Mouse (Mus musculus) embryo, embryonic 9.5 days (tissue): ENCODE data around the gene Galnt14.

Source experiments
- DNase-seq: peaks from one replicate; pipeline ENCODE4 v3.0.0-alpha.2; 2017; ENCODE audit errors: extremely low spot score

Galnt14 gene

DNA sequence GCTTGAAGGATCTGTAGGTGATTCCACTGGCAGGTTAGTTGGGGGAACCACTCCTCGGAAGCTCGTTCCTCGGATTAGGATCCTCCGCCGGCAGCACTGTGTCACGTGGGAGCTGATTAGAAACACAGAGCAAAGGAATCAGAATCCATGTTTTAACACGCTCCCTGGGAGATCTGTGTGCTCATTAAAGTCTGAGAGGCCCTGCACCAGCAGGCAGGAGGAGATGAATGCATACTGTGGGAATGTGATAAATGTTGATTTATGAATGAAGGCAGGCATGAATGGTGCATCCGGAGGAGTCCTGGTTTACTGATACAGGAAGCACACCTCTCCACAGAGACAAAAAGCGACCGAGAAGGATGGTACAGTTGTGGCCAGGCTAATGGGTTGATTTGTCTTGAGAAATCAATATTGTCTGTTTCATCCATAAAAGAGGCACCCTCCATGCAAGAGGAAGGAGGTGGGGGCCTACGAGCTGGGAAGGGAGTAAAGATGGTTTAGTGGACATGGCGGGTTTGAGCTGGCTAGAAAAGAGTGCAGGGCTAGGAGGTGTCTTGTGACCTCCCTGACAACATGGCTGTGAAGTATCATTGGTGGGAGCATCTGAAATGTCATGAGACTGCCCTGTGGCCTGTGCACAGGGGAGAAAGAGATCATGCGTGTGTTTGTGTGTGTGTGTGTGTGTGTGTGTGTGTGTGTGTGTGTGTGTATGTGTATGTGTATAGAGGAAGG is 202.3 kb downstream of the Galnt14 start:
- no peak for DNase-seq

DNA sequence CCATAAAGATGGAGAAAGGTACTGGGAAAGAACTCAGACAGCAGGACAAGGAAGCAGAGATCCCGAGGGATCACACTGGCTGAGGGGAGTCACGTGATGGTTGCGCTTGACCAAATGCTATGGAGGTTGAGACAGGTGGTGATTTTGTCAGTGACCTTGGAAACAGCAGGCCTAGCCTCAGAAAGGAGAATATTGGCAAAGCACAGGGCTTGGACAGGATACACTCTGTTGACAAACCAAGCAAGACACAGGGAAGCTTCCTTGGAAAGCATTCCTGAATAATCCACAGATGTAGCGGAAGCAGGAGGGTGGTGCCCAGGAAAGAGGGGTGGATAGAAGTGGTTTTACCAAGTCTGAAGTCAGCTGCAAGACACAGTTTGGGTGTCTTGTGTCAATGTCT is 206.1 kb downstream of the Galnt14 start:
- DNase-seq, result no peak

DNA sequence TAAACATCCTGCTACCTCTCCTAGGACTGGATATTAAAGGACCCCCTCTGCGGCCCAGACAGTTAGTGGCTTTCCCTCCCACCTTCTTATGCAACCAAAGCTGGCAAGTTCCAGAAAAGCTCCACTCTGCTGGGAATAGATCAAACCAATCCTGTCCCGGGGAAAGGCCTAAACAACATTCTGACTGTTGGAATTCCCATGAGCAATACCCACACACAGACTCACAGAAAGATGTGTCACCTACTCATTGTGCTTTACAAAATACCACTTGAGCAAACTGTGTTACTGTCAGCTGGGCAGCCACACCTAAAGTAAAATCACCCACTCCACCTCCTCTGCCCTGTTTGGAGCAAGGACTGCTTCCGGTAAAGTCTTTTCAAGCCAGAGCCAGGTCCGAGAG is 207.6 kb downstream of the Galnt14 start:
- no peak for DNase-seq

DNA sequence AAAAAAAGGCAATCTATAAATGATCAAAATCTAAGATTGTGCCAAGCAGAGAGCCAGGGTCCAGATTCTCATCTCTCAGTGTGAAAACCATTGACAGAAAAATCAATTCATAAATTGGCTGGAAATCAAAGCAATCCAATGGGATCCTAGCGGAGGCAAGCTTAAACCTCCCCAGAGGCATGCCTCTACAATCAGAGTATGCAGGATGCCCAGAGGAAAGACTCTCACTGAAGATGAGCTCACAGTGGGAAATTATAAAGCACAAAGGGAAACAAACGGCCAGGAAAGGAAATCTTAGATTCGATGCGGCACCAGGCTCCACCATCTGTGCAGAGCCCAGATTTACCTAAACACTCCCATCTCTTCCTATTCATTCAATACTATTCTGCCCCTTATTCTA is 220.7 kb downstream of the Galnt14 start:
- no peak for DNase-seq

DNA sequence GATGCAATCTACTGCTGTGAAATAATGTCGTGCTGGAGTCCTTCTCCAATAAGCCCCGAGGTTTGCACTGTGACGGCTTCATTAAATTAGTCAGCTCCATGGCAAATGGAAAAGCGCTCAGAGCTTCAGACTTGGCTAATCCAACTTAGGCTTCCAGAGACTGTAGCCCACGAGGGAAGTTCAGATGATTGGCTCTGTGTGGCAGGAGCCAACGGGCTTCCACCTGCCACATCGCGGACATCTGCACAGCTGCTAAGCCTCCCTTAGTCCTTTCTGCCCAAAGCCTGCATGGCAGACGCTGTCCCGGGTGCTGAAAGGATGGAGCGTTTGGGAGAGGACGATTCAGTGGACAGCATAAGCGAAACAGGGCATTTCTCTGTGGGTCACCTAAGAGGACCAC is 222.5 kb downstream of the Galnt14 start:
- peak; percentile 68 for DNase-seq

DNA sequence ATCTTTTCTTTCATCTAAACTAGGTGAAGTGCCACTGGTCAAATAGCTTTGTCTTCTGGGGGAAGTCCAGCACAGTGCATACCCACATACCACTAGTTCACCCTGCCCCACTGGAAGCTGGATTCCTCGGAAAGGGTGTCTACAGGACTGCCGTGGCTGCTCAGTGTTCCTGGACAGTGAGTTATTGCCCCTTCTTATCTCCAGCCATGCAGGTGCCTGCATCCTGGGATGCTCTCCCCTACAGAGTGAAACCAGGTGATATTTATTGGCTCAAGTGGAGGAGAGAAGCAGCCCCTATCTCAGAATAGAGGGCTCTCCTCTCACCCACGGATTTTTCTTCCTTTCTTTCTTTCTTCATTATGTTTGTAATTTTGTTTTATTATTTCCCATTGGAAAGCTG is 222.9 kb downstream of the Galnt14 start:
- no peak for DNase-seq

DNA sequence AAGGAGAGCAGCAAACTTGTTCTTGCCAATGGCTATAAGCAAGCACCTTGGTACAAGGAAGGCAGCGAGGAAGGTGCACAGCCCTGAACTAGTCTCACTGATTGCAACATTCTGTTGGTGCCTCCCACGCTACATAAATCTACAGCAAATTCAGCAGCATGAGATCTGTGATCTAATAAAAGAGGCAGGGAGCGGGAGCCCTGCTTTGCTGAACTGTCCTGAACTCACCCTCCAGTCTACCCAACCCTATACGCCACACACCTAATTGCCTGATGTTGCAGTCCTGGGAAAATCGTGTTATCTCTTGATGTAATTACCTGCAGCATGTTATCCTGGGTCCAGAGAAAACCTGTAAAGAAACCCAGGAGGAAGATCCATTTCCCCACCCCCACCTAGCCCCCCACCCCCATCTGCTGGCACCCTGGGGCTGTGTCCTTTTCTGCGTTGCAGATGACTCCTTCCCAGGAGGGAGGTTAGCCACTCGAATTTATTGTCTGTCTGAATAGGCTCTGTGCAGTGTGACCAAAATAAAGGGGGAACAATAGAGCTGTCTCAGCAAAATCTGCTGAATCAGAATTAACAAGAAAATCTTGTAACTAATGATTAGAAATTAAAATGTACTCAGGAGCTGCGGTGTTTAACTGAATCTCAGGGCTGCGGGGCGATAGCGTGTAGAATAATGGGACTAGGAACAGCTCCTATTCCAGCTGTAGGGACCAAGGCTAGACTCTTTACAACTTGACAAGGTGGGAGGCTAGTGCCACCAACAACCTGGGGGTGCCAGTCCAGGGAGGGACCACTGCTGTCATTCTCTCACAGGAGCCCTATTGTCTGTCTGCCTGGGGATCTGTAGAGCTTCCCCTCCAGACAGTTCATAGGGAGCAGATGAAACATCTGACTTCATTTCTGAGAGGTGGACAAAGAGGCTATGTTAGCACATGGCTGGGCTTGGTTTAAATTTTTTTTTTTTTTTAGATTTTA is 232.9 kb downstream of the Galnt14 start:
- DNase-seq, result no peak

DNA sequence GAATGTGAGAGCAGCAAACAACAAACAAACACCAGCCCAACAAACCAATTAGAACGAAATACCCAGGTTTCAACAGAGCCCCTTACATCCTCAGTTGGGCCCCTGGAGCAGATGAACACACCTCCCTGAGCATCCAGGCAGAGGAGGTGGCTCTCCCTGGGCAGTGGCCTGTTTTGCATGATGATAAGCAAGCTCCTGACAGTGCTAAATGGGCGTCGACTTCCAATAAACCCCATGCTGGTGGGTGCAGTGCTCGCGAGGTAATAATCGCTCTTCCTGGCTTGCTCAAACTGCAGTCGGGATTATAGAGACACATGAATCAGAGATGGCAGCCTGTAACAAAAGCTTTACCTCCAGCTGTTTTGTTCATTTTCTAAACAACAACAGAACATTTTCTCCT is 235.9 kb downstream of the Galnt14 start:
- no peak for DNase-seq

DNA sequence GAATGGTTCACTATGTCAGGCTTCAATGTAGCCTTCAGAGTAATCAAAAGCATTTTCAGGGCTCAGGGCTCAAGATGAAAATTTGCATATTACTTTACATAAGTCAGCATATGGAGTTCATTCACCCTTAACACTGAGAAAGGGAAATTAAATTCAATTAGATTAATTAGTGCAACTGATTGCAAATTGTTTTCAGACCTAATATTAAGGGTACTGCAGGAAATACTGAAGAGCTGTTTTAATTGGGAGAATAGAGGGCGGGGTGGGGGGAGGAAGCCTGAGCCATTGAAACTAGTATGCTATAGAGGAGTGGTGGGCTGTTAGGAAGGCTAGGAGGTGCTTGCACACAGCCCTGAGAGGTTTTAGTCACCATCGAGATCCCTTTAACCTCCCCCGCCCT is 237.2 kb downstream of the Galnt14 start:
- DNase-seq, result no peak

DNA sequence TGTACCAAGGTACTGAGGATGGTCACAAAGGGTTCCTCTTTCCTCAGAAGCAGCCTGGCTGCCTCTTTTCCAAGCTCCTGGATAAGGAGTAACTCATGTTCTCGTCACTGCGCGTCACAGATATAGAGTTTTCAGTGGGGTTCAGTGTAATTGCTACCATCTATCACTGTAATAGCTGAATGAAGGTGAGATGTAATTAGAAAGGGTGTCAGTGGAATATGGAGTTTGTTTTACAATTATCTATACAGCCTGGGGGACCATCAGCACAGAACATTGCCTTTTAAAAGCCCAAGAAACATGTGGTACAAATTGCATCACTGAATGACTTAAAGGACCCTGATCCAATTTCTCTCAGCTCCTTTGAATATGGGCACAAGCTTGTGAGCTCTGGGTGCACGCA is 249.4 kb downstream of the Galnt14 start:
- no peak for DNase-seq

DNA sequence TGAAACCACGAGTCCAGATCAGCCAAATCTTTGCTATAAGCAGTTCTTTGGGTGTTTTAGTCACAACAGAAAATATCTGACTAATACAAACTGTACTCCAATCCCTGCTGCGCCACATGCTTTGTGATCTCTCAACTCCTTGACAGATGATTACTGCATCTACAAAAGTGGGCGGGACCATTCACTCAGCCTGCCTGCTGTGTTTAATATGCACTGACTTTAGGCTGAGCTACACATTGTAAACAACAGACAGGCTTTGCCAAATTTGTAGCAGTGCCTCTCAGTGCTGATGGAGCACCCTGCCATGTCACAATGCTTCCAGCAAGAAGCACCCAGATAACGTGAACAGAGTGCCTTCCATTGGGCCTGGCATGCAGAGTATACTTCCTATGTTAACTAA is 251.5 kb downstream of the Galnt14 start:
- no peak for DNase-seq

DNA sequence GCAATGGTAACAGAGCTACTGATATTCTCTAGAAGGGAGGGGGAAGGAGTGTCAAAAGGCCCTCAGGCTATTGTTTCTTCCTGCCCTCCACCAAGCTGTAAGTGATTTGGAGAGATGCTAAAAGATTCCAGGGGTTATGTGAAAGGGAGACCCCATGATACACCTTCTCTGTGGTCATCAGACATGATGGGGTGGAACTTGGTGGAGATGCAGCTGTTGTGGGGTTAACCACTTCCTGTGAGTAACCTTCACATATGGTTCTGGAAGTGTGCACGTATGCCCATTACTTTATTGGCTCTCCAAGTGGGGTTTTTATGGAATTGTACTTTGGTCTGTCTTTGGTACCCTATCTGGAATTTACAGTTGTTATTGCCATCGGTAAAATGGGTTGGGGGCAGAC is 253.7 kb downstream of the Galnt14 start:
- no peak for DNase-seq

DNA sequence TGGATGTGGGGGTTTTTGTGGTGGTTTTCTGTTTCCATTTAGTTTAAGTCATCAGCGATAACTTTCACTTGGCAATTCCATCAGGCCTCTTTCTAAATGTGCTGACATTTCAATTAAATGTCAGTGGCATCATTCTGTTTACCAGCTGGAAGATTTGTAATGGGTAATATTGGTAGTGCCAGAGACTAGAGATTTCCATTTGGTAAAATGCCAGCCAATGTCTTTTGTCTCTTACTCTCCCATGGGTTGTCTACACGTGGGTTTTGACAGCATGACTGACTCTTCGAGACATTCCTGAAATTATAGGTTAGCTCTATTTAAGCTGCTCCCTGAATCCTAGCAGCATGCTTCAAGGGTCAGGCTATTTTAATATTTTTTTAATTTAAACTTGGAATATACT is 256.6 kb downstream of the Galnt14 start:
- DNase-seq, result no peak

DNA sequence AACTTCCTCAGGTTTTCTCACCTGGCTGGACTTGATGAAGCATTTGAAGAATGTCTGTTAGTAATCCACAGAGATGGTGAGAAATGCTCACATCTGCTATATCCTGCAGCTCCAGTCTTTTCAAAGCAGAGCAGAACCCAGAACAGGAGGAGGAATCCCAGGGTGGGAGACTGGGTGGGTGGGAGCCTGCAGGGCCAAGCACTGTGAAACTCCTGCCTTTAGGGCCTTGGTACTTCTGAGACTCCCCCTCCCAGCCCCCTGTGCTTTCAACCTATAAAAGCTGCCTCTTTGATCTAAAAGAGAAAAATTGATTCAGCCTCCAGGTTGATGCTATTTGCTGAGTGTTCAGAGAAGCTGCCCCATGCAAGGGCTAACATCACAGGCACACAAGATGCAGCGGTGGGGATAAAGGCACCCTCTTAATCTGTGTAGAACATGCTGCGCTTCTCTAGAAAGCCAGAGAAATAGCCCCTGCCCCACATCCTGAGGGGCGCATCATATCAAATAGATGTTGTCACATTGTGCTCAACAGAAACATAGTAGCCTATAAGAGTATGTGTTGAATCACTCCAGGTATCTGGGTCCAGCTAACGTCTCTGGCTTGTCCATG is 258.0 kb downstream of the Galnt14 start:
- DNase-seq, result no peak

DNA sequence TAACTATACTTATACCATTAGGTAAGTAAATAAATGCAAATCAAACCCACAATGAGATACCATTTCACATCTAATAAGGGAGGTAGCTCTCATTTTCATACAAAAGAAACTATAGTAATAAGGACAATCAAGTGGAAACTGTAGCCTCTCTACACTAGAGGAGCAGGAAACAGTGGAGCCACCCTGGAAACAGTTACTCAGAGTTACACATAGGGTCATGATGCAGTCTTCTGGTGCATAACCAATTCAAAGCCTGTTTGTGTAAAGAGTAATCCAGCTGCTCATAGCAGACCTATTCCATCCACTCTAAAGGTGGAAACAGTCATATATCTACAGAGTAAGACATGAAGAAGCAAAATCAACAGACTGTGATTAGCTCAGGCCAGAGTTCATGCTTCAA is 261.1 kb downstream of the Galnt14 start:
- no peak for DNase-seq
